Mouse (Mus musculus) MEL (cell line): ENCODE data around the gene Olfr71. TPM values are rescaled to one million over a fixed set of nuclear protein-coding genes. Genes with fewer than 3 reads are reported as not detected.

Source experiments
- DNase-seq: peaks from one replicate; pipeline ENCODE4 v3.0.0; 2011; ENCODE audit warnings: low read depth, low spot score
- H3K27ac ChIP-seq: 2 replicates; pipeline ENCODE4 v1.5.1; 2012; ENCODE audit warnings: low read depth, mild to moderate bottlenecking, control low read depth, low read length, moderate library complexity; ENCODE audit not compliant: control insufficient read depth
- H3K27me3 ChIP-seq, 2 experiments: fragments of 150-350 bp in 1 of 2; sonication (generic) in 1 of 2; 2 replicates each; pipeline ENCODE4 v1.6.1; 2012; ENCODE audit warnings: low read length in 2 of 2, mild to moderate bottlenecking in 2 of 2, improper control_type of control experiment in 1 of 2, moderate library complexity in 1 of 2; ENCODE audit not compliant: insufficient read depth in 2 of 2, control insufficient read depth in 1 of 2
- H3K36me3 ChIP-seq, 2 experiments: 2 replicates each; pipeline ENCODE4 v1.6.1; 2012 to 2014; ENCODE audit warnings: low read length in 2 of 2, improper control_type of control experiment in 1 of 2, inconsistent platforms in 1 of 2, mild to moderate bottlenecking in 1 of 2; ENCODE audit not compliant: insufficient read depth in 2 of 2, control insufficient read depth in 1 of 2
- H3K4me1 ChIP-seq, 2 experiments: fragments of 150-350 bp in 1 of 2; sonication (generic) in 1 of 2; 2 replicates each; pipeline ENCODE4 v1.6.1; 2012; ENCODE audit warnings: low read length in 2 of 2, improper control_type of control experiment in 1 of 2, mild to moderate bottlenecking in 1 of 2; ENCODE audit not compliant: insufficient read depth in 2 of 2, control insufficient read depth in 1 of 2
- H3K4me3 ChIP-seq, 2 experiments: fragments of 150-350 bp in 1 of 2; sonication (generic) in 1 of 2; 2 replicates each; pipeline ENCODE4 v1.5.1; 2012; ENCODE audit warnings: low read depth in 2 of 2, low read length in 2 of 2, mild to moderate bottlenecking in 2 of 2, moderate library complexity in 2 of 2, control low read depth in 1 of 2, improper control_type of control experiment in 1 of 2; ENCODE audit not compliant: control insufficient read depth in 1 of 2, insufficient read depth in 1 of 2
- H3K79me2 ChIP-seq: 2 replicates; pipeline ENCODE4 v1.6.1; 2012; ENCODE audit warnings: mild to moderate bottlenecking, low read length, moderate library complexity; ENCODE audit not compliant: control insufficient read depth, poor library complexity, insufficient read depth
- H3K9ac ChIP-seq: 2 replicates; pipeline ENCODE4 v1.6.1; 2012; ENCODE audit warnings: low read depth, mild to moderate bottlenecking, control low read depth, low read length, moderate library complexity; ENCODE audit not compliant: control insufficient read depth, poor library complexity, severe bottlenecking
- H3K9me3 ChIP-seq: fragments of 150-350 bp; sonication (generic); replicated peaks from 2 replicates; pipeline ENCODE4 v1.6.1; 2012; ENCODE audit warnings: mild to moderate bottlenecking, low read length, improper control_type of control experiment, moderate library complexity; ENCODE audit not compliant: insufficient read depth
- CHD1 ChIP-seq: IDR thresholded peaks from 2 replicates; pipeline ENCODE4 v1.6.1; 2012; ENCODE audit warnings: low read depth, mild to moderate bottlenecking, inconsistent platforms, low read length, improper control_type of control experiment
- CHD2 ChIP-seq: IDR thresholded peaks from 2 replicates; pipeline ENCODE4 v1.6.1; 2011; ENCODE audit warnings: low read length, improper control_type of control experiment
- CTCF ChIP-seq, 3 experiments: IDR thresholded peaks in 2 of 3; conservative IDR thresholded peaks in 1 of 3; 2 replicates each; pipeline ENCODE4 v1.5.1; 2011 to 2012; ENCODE audit warnings: low read length in 3 of 3, low read depth in 2 of 3, mild to moderate bottlenecking in 2 of 3, improper control_type of control experiment in 1 of 3, inconsistent platforms in 1 of 3, mixed read lengths in 1 of 3, moderate library complexity in 1 of 3; ENCODE audit not compliant: control insufficient read depth in 1 of 3, insufficient read depth in 1 of 3, poor library complexity in 1 of 3, severe bottlenecking in 1 of 3
- E2F4 ChIP-seq: IDR thresholded peaks from 2 replicates; pipeline ENCODE4 v1.6.1; 2011; ENCODE audit warnings: low read depth, low read length, improper control_type of control experiment, borderline replicate concordance
- ELF1 ChIP-seq: IDR thresholded peaks from 2 replicates; pipeline ENCODE4 v1.6.1; 2014; ENCODE audit warnings: low read depth, mild to moderate bottlenecking, inconsistent platforms, low read length, improper control_type of control experiment, moderate library complexity
- EP300 ChIP-seq, 2 experiments: IDR thresholded peaks; 2 replicates each; pipeline ENCODE4 v1.6.1; 2011; ENCODE audit warnings: improper control_type of control experiment in 2 of 2, low read length in 2 of 2, low read depth in 1 of 2, mild to moderate bottlenecking in 1 of 2
- HCFC1 ChIP-seq: IDR thresholded peaks from 2 replicates; pipeline ENCODE4 v1.6.1; 2012; ENCODE audit warnings: low read depth, mild to moderate bottlenecking, inconsistent platforms, low read length, improper control_type of control experiment, moderate library complexity
- KAT2A ChIP-seq: conservative IDR thresholded peaks from 2 replicates; pipeline ENCODE4 v1.6.1; 2012; ENCODE audit warnings: low read depth, low read length, improper control_type of control experiment, inconsistent platforms
- MEF2A ChIP-seq: IDR thresholded peaks from 2 replicates; pipeline ENCODE4 v1.6.1; 2014; ENCODE audit warnings: low read depth, mild to moderate bottlenecking, inconsistent platforms, low read length, improper control_type of control experiment; ENCODE audit not compliant: poor library complexity, insufficient replicate concordance, severe bottlenecking; ENCODE audit errors: extremely low read depth
- MXI1 ChIP-seq: IDR thresholded peaks from 2 replicates; pipeline ENCODE4 v1.6.1; 2011; ENCODE audit warnings: mild to moderate bottlenecking, low read depth, low read length, improper control_type of control experiment
- MYB ChIP-seq: IDR thresholded peaks from 2 replicates; pipeline ENCODE4 v1.6.1; 2011; ENCODE audit warnings: mild to moderate bottlenecking, low read depth, low read length, improper control_type of control experiment
- MYC ChIP-seq: IDR thresholded peaks from 2 replicates; pipeline ENCODE4 v1.6.1; 2011; ENCODE audit warnings: low read depth, mild to moderate bottlenecking, low read length, improper control_type of control experiment, moderate library complexity
- POLR2A ChIP-seq, 2 experiments: IDR thresholded peaks; 2 replicates each; pipeline ENCODE4 v1.6.1; 2011 to 2012; ENCODE audit warnings: low read length in 2 of 2, mild to moderate bottlenecking in 2 of 2, control low read depth in 1 of 2, improper control_type of control experiment in 1 of 2, low read depth in 1 of 2, moderate library complexity in 1 of 2; ENCODE audit not compliant: control insufficient read depth in 1 of 2, insufficient read depth in 1 of 2, poor library complexity in 1 of 2
- RAD21 ChIP-seq: IDR thresholded peaks from 2 replicates; pipeline ENCODE4 v1.6.1; 2011; ENCODE audit warnings: mild to moderate bottlenecking, low read depth, low read length, improper control_type of control experiment
- RCOR1 ChIP-seq: IDR thresholded peaks from 2 replicates; pipeline ENCODE4 v1.6.1; 2012; ENCODE audit warnings: low read depth, mild to moderate bottlenecking, inconsistent platforms, low read length, improper control_type of control experiment
- SIN3A ChIP-seq: IDR thresholded peaks from 2 replicates; pipeline ENCODE4 v1.6.1; 2012; ENCODE audit warnings: low read length, improper control_type of control experiment, inconsistent platforms
- SMC3 ChIP-seq: IDR thresholded peaks from 2 replicates; pipeline ENCODE4 v1.6.1; 2011; ENCODE audit warnings: low read depth, low read length, improper control_type of control experiment
- TAL1 ChIP-seq: IDR thresholded peaks from 2 replicates; pipeline ENCODE4 v1.6.1; 2012; ENCODE audit warnings: mild to moderate bottlenecking, inconsistent platforms, low read length, moderate library complexity, mixed read lengths
- TBP ChIP-seq: IDR thresholded peaks from 2 replicates; pipeline ENCODE4 v1.8.0; 2011; ENCODE audit warnings: low read depth, low read length, improper control_type of control experiment
- USF1 ChIP-seq: IDR thresholded peaks from 2 replicates; pipeline ENCODE4 v1.6.1; 2014; ENCODE audit warnings: low read depth, mild to moderate bottlenecking, inconsistent platforms, low read length, improper control_type of control experiment, moderate library complexity
- USF2 ChIP-seq, 2 experiments: IDR thresholded peaks; 2 replicates each; pipeline ENCODE4 v1.6.1; 2011 to 2012; ENCODE audit warnings: improper control_type of control experiment in 2 of 2, low read length in 2 of 2, borderline replicate concordance in 1 of 2, inconsistent platforms in 1 of 2, low read depth in 1 of 2, mild to moderate bottlenecking in 1 of 2; ENCODE audit not compliant: insufficient read depth in 1 of 2
- ZC3H11A ChIP-seq: IDR thresholded peaks from 2 replicates; pipeline ENCODE4 v1.6.1; 2012; ENCODE audit warnings: low read depth, mild to moderate bottlenecking, inconsistent platforms, low read length, improper control_type of control experiment
- ZKSCAN1 ChIP-seq: IDR thresholded peaks from 2 replicates; pipeline ENCODE4 v1.6.1; 2012; ENCODE audit warnings: low read depth, mild to moderate bottlenecking, inconsistent platforms, low read length, improper control_type of control experiment, moderate library complexity
- ZNF384 ChIP-seq: IDR thresholded peaks from 2 replicates; pipeline ENCODE4 v1.6.1; 2012; ENCODE audit warnings: low read depth, mild to moderate bottlenecking, inconsistent platforms, low read length, improper control_type of control experiment
- polyA plus RNA-seq, 2 experiments: library from polyadenylated mRNA; stranded (reverse) in 1 of 2; unstranded in 1 of 2; fragments of >175 nt in 1 of 2; fragments of >200 nt in 1 of 2; gene quantifications; 2 replicates each; pipeline versions ENCODE4 v1.2.1 to v1.2.4; 2012; ENCODE audit warnings: low replicate concordance in 2 of 2, low read depth in 1 of 2; ENCODE audit not compliant: insufficient read length in 2 of 2, insufficient read depth in 1 of 2, missing spikeins in 1 of 2
- total RNA-seq: library from RNA; depleted of rRNA; stranded (reverse); fragments of 300-350 nt; gene quantifications from 2 replicates; pipeline ENCODE4 v1.2.3, GENCODE M21; 2012

Olfr71 gene
- total and polyA plus RNA-seq, 3 experiments = not detected

GRCm38 (mm10) chr4:43743099-43743498 lies 33.0 kb upstream of the Olfr71 start:
- DNase-seq = no peak

GRCm38 (mm10) chr4:43742637-43743036 lies 32.6 kb upstream of the Olfr71 start:
- H3K27me3 ChIP-seq = peaks cover 8 to 23% of the 10 kb centered on the region in 2 experiments

More at GRCm38 (mm10) chr4:43743099-43743498, 33.0 kb upstream of the Olfr71 start:
- no peaks in the 10 kb centered on the region for H3K79me2 ChIP-seq
- no peak overlapping the region for H3K27ac ChIP-seq
- TF ChIP-seq TBP = no peak
- TF ChIP-seq RAD21 = peak; percentile 19
- no peak for TF ChIP-seq ZNF384
- no peak for TF ChIP-seq SIN3A
- no peak for TF ChIP-seq CHD1
- TF ChIP-seq CTCF (IDR thresholded peaks at IDR 0.05 in 2 of 3, conservative IDR thresholded peaks at IDR 0.05 in 1 of 3; ENCODE audit: control insufficient read depth in 1 of 3, insufficient read depth in 1 of 3, low read depth in 2 of 3, low read length in 3 of 3, poor library complexity in 1 of 3, severe bottlenecking in 1 of 3) = peak in 1 of 3 experiments; percentile 29; a peak in 2 of 6 replicates
- no peak for TF ChIP-seq TAL1
- TF ChIP-seq CHD2 = no peak
- TF ChIP-seq ZKSCAN1 = no peak
- TF ChIP-seq KAT2A = no peak
- TF ChIP-seq ZC3H11A = no peak
- no peak for TF ChIP-seq USF2 (IDR thresholded peaks at IDR 0.05; ENCODE audit: borderline replicate concordance in 1 of 2, insufficient read depth in 1 of 2, low read depth in 1 of 2, low read length in 2 of 2)
- TF ChIP-seq E2F4 = no peak
- peak; percentile 31; the same call in 1 of the 2 replicates for TF ChIP-seq SMC3
- no peak for TF ChIP-seq RCOR1
- no peak overlapping the region for H3K9ac ChIP-seq
- no peak overlapping the region for H3K4me3 ChIP-seq
- H3K4me1 ChIP-seq = no peaks in the 10 kb centered on the region
- peaks cover 8 to 23% of the 10 kb centered on the region in 2 experiments for H3K27me3 ChIP-seq
- no peaks in the 10 kb centered on the region for H3K9me3 ChIP-seq
- no peaks in the 10 kb centered on the region for H3K36me3 ChIP-seq

More at GRCm38 (mm10) chr4:43742637-43743036, 32.6 kb upstream of the Olfr71 start:
- TF ChIP-seq TBP (no peak), USF1 (no peak), POLR2A (IDR thresholded peaks at IDR 0.05; ENCODE audit: control insufficient read depth in 1 of 2, insufficient read depth in 1 of 2, low read depth in 1 of 2, low read length in 2 of 2, poor library complexity in 1 of 2) (no peak), SMC3 (no peak), ZNF384 (no peak), MEF2A (no peak), EP300 (IDR thresholded peaks at IDR 0.05; ENCODE audit: low read depth in 1 of 2, low read length in 2 of 2) (no peak), ELF1 (no peak), MXI1 (no peak), MYB (no peak), HCFC1 (no peak), TAL1 (no peak), MYC (no peak)
- H3K4me3 ChIP-seq = no peak overlapping the region
- no peak overlapping the region for H3K27ac ChIP-seq
- H3K36me3 ChIP-seq = no peaks in the 10 kb centered on the region
- no peaks in the 10 kb centered on the region for H3K9me3 ChIP-seq
- no peaks in the 10 kb centered on the region for H3K4me1 ChIP-seq
- no peak overlapping the region for H3K9ac ChIP-seq
- no peak for DNase-seq
- H3K79me2 ChIP-seq = no peaks in the 10 kb centered on the region
